Mouse (Mus musculus): ENCODE data around the gene Kat14. TPM values are rescaled to one million over a fixed set of nuclear protein-coding genes. Genes with fewer than 3 reads are reported as not detected.

The Kat14 gene
- polyA plus RNA-seq (2012; rRNA removed): 19.0 and 20.3 TPM in 2 replicates

GRCm38 (mm10) chr2:144368400-144369019, at the start of gene Kat14, which contains the start of gene Pet117:
Kat14 (plus strand) TSS chr2:144368983.
Pet117 (plus strand) TSS chr2:144368996.
- no peak; the same call in 1 of the 2 replicates for TF ChIP-seq POLR2A (IDR thresholded peaks at IDR 0.05; ENCODE audit: low read depth, low read length)
- no peak for TF ChIP-seq CTCF (IDR thresholded peaks at IDR 0.05; ENCODE audit: extremely low read depth, insufficient read depth, insufficient read length, insufficient replicate concordance)
- 7% methylated on average over 38 of the region's 38 CpGs for WGBS
- peak within 1 kb of the TSS; percentile 68 for H3K4me3 ChIP-seq (ENCODE audit: extremely low read depth, insufficient read depth, insufficient read length)
- H3K4me1 ChIP-seq (ENCODE audit: control insufficient read depth, insufficient read depth, insufficient read length): no peaks in the 10 kb centered on the region
- H3K27ac ChIP-seq (ENCODE audit: insufficient read depth, low read length): peak within 1 kb of the TSS; percentile 93
- H3K27me3 ChIP-seq (ENCODE audit: control insufficient read depth, insufficient read depth, low read length): no peaks in the 10 kb centered on the region
- peak; percentile 83 to 91 for DNase-seq (ENCODE audit: low read depth in 1 of 2, low spot score in 2 of 2)
- H3K36me3 ChIP-seq (ENCODE audit: control insufficient read depth, insufficient read depth, low read length): peaks cover 4% of the 10 kb centered on the region

DNA sequence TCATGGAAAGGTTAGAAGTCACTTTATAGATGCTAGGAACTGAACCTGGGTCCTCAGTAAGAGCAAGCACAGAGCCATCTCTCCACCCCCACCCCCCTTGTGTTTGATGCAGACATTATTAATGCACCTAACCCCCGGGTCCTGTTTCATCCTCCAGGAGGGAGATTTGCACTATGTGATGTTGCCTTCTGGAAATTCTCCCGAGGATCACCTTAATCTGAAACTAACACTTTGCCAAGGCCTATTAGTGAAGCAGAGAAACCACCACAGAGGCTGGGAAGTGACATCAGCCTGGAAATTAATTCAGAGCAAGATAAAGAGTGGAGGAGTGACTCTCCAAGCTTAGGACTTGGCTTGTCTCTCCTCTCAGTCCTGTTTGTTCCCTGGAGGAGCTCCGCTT, 44.6 kb upstream of the Kat14 start:
- Histone ChIP-seq H3K36me3 (ENCODE audit: control insufficient read depth, insufficient read depth, low read length) (no peaks in the 10 kb centered on the region), H3K27ac (ENCODE audit: insufficient read depth, low read length) (no peak overlapping the region), H3K4me3 (ENCODE audit: extremely low read depth, insufficient read depth, insufficient read length) (no peak overlapping the region), H3K4me1 (ENCODE audit: control insufficient read depth, insufficient read depth, insufficient read length) (no peaks in the 10 kb centered on the region), H3K27me3 (ENCODE audit: control insufficient read depth, insufficient read depth, low read length) (no peaks in the 10 kb centered on the region; the same call in 1 of the 2 replicates)
- 79% methylated on average over 3 of the region's 3 CpGs for WGBS
- no peak for DNase-seq (ENCODE audit: low read depth in 1 of 2, low spot score in 2 of 2)
- TF ChIP-seq CTCF (IDR thresholded peaks at IDR 0.05; ENCODE audit: extremely low read depth, insufficient read depth, insufficient read length, insufficient replicate concordance): no peak

GRCm38 (mm10) chr2:144329451-144329850, 39.3 kb upstream of the Kat14 start:
- TF ChIP-seq CTCF (IDR thresholded peaks at IDR 0.05; ENCODE audit: extremely low read depth, insufficient read depth, insufficient read length, insufficient replicate concordance) (no peak), POLR2A (IDR thresholded peaks at IDR 0.05; ENCODE audit: low read depth, low read length) (no peak)
- Histone ChIP-seq H3K36me3 (ENCODE audit: control insufficient read depth, insufficient read depth, low read length) (no peaks in the 10 kb centered on the region), H3K4me1 (ENCODE audit: control insufficient read depth, insufficient read depth, insufficient read length) (peaks cover 10% of the 10 kb centered on the region), H3K4me3 (ENCODE audit: extremely low read depth, insufficient read depth, insufficient read length) (no peak overlapping the region), H3K27me3 (ENCODE audit: control insufficient read depth, insufficient read depth, low read length) (peaks cover 35% of the 10 kb centered on the region), H3K27ac (ENCODE audit: insufficient read depth, low read length) (no peak overlapping the region)
- DNase-seq (ENCODE audit: low read depth in 1 of 2, low spot score in 2 of 2): no peak
- 23% methylated on average over 10 of the region's 10 CpGs for WGBS

DNA sequence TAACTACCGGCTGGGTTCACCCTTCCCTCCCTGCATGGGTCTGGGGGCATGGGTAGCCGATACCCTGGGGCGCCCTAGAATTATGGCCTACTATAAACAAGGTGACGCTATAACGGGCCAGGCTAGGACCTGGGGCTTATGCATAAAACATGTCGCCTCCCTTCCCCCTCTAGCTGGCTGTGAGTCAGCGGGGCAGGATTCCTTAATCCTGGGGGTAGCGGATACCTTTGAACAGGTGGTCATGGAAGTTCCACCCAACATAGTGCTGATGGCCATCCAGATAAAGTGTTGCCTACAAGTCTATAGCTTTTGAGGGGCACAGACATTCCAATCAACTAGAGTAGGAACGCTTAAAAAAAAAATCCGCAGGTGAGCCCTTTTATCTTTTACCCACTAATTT, 38.8 kb upstream of the Kat14 start:
- no peak for DNase-seq (ENCODE audit: low read depth in 1 of 2, low spot score in 2 of 2)
- H3K27ac ChIP-seq (ENCODE audit: insufficient read depth, low read length): no peak overlapping the region
- WGBS: 17% methylated on average over 10 of the region's 10 CpGs
- H3K4me3 ChIP-seq (ENCODE audit: extremely low read depth, insufficient read depth, insufficient read length): no peak overlapping the region
- no peaks in the 10 kb centered on the region for H3K36me3 ChIP-seq (ENCODE audit: control insufficient read depth, insufficient read depth, low read length)
- TF ChIP-seq CTCF (IDR thresholded peaks at IDR 0.05; ENCODE audit: extremely low read depth, insufficient read depth, insufficient read length, insufficient replicate concordance) (no peak), POLR2A (IDR thresholded peaks at IDR 0.05; ENCODE audit: low read depth, low read length) (no peak)
- peaks cover 35% of the 10 kb centered on the region for H3K27me3 ChIP-seq (ENCODE audit: control insufficient read depth, insufficient read depth, low read length)
- peaks cover 10% of the 10 kb centered on the region for H3K4me1 ChIP-seq (ENCODE audit: control insufficient read depth, insufficient read depth, insufficient read length)

- H3K27ac ChIP-seq (ENCODE audit: insufficient read depth, low read length): no peak overlapping the region
- DNase-seq (ENCODE audit: low read depth in 1 of 2, low spot score in 2 of 2): no peak
- TF ChIP-seq CTCF (IDR thresholded peaks at IDR 0.05; ENCODE audit: extremely low read depth, insufficient read depth, insufficient read length, insufficient replicate concordance) (no peak), POLR2A (IDR thresholded peaks at IDR 0.05; ENCODE audit: low read depth, low read length) (no peak)
- WGBS: 3% methylated on average over 41 of the region's 41 CpGs
- H3K27me3 ChIP-seq (ENCODE audit: control insufficient read depth, insufficient read depth, low read length): peaks cover 35% of the 10 kb centered on the region
- no peaks in the 10 kb centered on the region for H3K36me3 ChIP-seq (ENCODE audit: control insufficient read depth, insufficient read depth, low read length)
- peaks cover 10% of the 10 kb centered on the region for H3K4me1 ChIP-seq (ENCODE audit: control insufficient read depth, insufficient read depth, insufficient read length)
- peak overlapping the region; percentile 45; the same call in 1 of the 2 replicates for H3K4me3 ChIP-seq (ENCODE audit: extremely low read depth, insufficient read depth, insufficient read length)
Observed at GRCm38 (mm10) chr2:144330352-144330959, 38.3 kb upstream of the Kat14 start.

DNA sequence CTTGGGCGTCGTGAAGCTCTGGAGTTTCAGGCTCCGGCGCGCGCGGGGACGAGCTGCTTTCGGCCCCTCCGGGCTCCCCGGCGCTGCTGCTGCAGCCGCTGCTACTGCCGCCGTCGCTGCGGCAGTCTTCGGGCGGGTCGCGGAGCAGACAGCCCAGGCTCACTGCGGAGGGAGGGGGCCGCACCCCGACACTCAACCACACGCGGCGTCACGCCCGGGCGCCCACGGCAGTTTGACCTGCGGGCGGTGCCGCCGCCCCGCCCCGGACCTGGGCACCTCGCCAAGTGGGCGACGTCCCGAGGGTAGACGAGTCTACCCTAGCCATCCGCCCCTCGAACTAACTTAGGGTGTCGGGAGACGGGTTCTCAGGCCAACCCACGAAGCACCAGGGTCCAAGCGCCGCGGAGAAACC, 37.8 kb upstream of the Kat14 start:
- TF ChIP-seq CTCF (IDR thresholded peaks at IDR 0.05; ENCODE audit: extremely low read depth, insufficient read depth, insufficient read length, insufficient replicate concordance): no peak
- no peak for TF ChIP-seq POLR2A (IDR thresholded peaks at IDR 0.05; ENCODE audit: low read depth, low read length)
- H3K27ac ChIP-seq (ENCODE audit: insufficient read depth, low read length): no peak overlapping the region
- H3K36me3 ChIP-seq (ENCODE audit: control insufficient read depth, insufficient read depth, low read length): no peaks in the 10 kb centered on the region
- DNase-seq (ENCODE audit: low read depth in 1 of 2, low spot score in 2 of 2): peak in 1 of 2 experiments; percentile 6
- H3K4me3 ChIP-seq (ENCODE audit: extremely low read depth, insufficient read depth, insufficient read length): peak overlapping the region; percentile 45; the same call in 1 of the 2 replicates
- WGBS: under 1% methylated on average over 50 of the region's 50 CpGs
- peaks cover 10% of the 10 kb centered on the region for H3K4me1 ChIP-seq (ENCODE audit: control insufficient read depth, insufficient read depth, insufficient read length)
- H3K27me3 ChIP-seq (ENCODE audit: control insufficient read depth, insufficient read depth, low read length): peaks cover 35% of the 10 kb centered on the region

Data from spleen, adult 2 months (tissue).